Mouse (Mus musculus) lung, postnatal 36 days (tissue): ENCODE data around the gene Slc22a21.

ENCODE experiments used
- DNase-seq: peaks from one replicate; pipeline ENCODE4 v3.0.0; 2022; ENCODE audit warnings: mixed read lengths

Slc22a21 gene

GRCm38 (mm10) chr11:53899981-53900380 lies 80.2 kb downstream of the Slc22a21 start:
- no peak for DNase-seq
